Mouse (Mus musculus): Measurements from ENCODE around the gene Col15a1.
A peak's percentile ranks its signal among the peaks of the same experiment; 100 is the strongest.

Col15a1 gene

DNA sequence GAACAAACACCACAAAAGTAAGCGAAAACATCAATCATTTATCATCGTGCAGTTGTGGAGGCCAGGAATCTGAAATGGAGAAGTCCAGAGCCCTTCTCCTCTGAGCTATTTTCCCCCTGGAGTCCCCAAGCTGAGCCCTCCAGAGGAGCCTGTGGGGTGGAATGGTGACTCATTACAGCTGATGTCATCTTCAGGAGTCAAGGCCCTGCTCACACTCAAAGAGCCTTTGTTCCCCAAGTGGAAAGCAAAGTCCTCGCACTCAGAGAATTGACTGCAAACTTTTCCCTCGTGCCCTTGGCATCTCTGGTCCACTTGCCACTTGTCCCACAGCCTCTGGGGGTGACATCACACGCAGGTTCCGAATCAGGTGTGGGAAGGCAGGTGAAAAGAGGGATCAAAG is 23.4 kb downstream of the Col15a1 start:
- DNase-seq = no peak

- DNase-seq = no peak
These were observed 25.4 kb downstream of the Col15a1 start for GRCm38 (mm10) chr4:47233192-47233835.

- DNase-seq = peak; percentile 42 to 49
These were observed 26.8 kb downstream of the Col15a1 start for GRCm38 (mm10) chr4:47234667-47235267.

GRCm38 (mm10) chr4:47235312-47235711 is 27.4 kb downstream of the Col15a1 start:
- DNase-seq = no peak

GRCm38 (mm10) chr4:47236104-47236503 is 28.1 kb downstream of the Col15a1 start:
- no peak for DNase-seq

DNA sequence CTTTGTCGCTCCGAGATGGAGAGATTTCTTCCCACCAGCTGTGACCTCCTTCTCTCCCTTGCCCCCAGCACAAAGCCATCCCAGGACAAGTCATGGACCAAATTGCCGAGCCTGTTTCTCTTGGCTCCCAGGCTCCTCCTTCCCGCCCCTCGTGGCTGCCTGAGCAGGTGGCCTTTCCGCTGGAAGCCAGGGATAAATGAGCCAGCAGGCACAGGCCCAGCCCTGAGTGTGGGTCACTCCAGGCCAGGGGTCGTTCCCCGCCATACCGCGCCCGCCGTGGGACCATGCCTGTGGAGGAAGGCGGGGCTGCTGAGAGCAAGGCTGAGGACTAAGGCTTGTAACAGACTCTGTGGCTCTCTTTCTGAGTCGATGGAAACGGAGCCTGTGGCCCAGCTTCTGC is 29.3 kb downstream of the Col15a1 start:
- DNase-seq = no peak

GRCm38 (mm10) chr4:47239114-47239513 is 31.2 kb downstream of the Col15a1 start:
- DNase-seq = no peak

DNA sequence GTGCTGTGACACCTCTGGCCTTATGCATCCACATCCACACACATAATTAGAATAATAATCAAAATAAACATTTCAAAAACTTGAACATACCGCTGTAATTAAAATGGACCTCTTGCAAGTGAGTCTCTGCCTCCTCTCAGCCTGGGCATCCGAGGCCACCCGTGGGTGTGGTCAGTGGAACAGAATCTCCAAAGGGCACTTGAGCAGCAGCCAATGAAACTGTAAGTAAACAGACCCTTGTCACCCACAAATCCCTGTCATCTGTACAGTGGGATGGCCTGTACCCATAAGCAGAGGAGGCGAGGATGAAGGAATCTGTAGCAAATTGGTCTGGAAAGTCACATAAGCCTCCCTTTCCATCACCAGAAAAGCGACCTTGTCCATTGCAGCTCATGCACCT is 32.9 kb downstream of the Col15a1 start:
- no peak for DNase-seq

GRCm38 (mm10) chr4:47242127-47242526 is 34.2 kb downstream of the Col15a1 start:
- DNase-seq = no peak

DNA sequence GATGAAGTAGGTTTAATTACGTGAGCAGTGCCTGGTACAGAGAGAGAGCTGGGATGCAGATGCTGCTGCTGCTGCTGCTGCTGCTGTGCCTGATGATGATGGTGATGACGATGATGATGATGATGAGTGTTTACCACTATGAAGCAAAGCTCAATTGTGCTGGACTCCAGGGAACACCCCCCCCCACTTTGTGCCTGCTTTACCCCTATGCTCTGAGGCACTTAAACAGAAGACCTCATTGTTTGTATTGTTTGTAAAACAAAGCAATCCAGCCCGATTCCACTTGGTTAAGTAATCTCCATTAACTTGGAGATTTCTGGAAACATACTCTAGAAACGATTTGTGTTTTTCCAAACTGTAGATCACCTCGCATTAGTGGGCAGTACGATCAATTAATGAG is 36.7 kb downstream of the Col15a1 start:
- no peak for DNase-seq

- DNase-seq = no peak
These were observed 37.7 kb downstream of the Col15a1 start for GRCm38 (mm10) chr4:47245621-47246020.

GRCm38 (mm10) chr4:47246811-47247210 is 38.9 kb downstream of the Col15a1 start:
- no peak for DNase-seq

- DNase-seq = no peak
These were observed 39.6 kb downstream of the Col15a1 start for GRCm38 (mm10) chr4:47247574-47247973.

GRCm38 (mm10) chr4:47249193-47249592 is 41.2 kb downstream of the Col15a1 start:
- DNase-seq = no peak

DNA sequence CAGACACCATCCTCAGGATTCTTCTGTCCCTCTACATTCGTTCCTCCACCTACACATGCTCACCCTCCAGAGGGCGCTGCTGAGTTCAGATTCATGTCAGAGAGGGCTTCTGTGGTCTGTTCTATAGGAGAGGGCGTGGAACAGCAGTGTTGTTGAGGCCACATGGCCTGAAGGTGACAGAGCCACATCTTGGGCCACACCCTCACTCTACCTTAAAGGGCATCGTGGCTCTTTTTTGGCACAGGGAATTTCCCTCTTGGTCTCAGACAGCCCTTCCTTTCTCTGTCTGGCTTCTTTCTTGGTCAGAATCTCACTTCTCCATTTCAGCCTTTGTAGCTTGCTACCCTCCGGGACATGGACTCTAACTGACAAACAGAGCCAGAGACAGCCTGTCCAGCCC is 43.1 kb downstream of the Col15a1 start:
- DNase-seq = peak; percentile 75 to 81

DNA sequence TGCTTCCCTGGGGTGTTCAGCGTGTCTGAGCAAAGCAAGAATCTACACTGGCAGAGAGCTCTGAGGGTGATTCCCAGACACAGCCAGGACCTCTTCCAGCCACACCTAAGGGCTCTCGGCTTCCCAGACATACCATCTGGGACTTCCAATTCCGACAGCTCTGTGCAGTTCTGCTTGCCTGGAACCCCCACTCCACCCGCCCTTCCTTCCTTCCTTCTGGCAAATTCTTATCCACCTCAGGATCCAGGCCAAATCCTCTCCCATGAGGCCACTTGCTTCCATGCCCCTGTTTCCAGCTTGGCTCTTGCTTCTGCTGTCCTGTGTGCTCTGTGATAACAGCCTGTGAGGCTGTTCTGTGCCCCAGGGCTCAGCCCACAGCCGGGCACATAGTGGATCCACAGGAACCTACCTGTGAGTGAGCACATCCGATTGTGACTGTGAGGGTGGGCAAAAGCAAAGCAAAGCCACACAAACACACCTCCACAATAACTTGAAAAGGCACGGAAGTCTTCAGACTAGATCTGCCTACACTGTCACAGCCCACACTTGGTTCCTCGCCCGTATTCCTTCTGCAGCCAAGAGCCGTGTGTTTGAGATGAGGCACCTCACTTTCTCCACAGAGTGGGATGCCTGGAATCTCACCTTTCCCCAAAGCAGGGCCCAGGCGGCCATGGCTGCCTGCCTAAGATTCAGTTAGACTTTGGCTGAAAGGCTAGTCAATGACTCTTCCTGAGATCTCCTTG is 43.9 kb downstream of the Col15a1 start:
- DNase-seq = no peak

- DNase-seq = no peak
These were observed 44.7 kb downstream of the Col15a1 start for GRCm38 (mm10) chr4:47252627-47253026.

- peak; percentile 58 to 60 for DNase-seq
These were observed 47.7 kb downstream of the Col15a1 start for GRCm38 (mm10) chr4:47255641-47256040.

DNA sequence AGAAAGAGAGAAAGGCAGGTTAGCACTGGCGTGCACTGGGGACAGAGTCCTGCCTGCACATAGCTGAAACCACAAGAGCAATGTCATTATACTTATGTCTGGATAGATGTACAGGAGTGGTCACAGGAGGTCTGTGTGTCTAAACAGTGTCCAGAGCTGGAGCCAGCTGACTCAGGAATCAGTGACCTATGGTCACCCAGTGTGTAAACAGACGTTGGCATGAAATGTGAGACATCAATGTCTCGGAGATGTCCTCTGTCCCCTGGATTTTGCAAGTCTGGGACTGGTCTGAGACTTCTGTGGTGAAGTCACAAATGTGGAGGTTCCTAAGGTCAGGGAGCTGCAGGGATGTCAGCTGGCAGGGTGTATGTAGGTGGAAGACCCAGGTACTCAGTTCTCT is 50.2 kb downstream of the Col15a1 start:
- no peak for DNase-seq

- DNase-seq = no peak
These were observed 53.1 kb downstream of the Col15a1 start for GRCm38 (mm10) chr4:47261049-47261448.

DNA sequence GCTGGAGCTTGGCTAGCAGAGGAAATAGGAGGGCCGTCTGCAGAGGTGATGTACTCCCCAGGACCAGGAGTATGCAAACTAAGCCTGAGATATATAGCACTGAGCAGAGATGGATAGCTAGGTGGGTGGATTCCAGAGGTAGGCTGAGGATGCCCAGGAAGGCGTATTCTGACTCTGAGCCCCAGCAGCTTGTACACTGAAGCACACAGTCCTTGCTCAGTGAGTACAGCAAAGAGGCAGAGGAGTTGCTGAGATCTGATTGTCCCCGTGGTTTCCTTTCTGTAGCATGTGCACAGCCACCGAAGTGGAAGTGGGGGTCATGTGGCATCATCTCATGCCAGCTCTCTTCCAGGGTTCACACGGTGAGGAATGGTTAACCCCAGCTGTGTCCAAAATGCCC is 54.0 kb downstream of the Col15a1 start:
- no peak for DNase-seq

GRCm38 (mm10) chr4:47265555-47265954 is 57.6 kb downstream of the Col15a1 start:
- DNase-seq = no peak

GRCm38 (mm10) chr4:47272452-47273130 is 64.6 kb downstream of the Col15a1 start:
- DNase-seq = peak; percentile 56 to 63

DNA sequence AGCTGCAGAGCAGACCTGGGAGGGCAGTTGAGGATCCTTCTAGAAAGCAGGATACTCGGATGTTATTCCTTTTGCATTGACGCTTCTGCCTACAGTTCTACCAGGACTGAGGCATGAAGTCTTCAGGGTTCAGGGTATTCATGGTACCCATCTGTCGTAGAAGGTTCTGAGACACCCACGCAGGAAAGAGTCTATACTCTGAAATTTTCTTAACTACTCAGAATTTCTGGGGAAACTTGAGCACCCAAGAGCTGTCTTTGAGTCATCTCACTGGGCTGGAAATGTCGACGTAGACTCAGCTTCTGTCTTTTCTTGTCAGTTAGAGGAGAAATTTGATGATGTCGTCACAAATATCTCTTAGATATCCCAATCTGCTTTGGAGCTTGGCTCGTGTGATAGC is 65.8 kb downstream of the Col15a1 start:
- DNase-seq = no peak
